Mouse (Mus musculus): ENCODE data around the gene Rbm42.

GRCm38 (mm10) chr7:30608476-30608875, 41.6 kb downstream of the Rbm42 start:
- TF ChIP-seq CTCF (IDR thresholded peaks at IDR 0.05; ENCODE audit: low read depth) (no peak), EP300 (IDR thresholded peaks at IDR 0.05; ENCODE audit: low read depth) (no peak)
